Mouse (Mus musculus) heart, embryonic 11.5 days (tissue): ENCODE results near the gene Kat7. TPM values are rescaled to one million over a fixed set of nuclear protein-coding genes. Genes with fewer than 3 reads are reported as not detected.

Experiments used
- ATAC-seq: fragments of 200-750 bp; cut with Nextera tagmentation; replicated peaks from 2 replicates; pipeline ENCODE4 v1.8.0; 2017; ENCODE audit warnings: moderate library complexity; ENCODE audit not compliant: insufficient number of reproducible peaks, low FRiP score, low TSS enrichment
- H3K27ac ChIP-seq: fragments of 300-500 bp; sonication (generic); 2 replicates; pipeline ENCODE4 v1.5.1; 2014; ENCODE audit warnings: mild to moderate bottlenecking, low read depth, low read length
- H3K27me3 ChIP-seq: fragments of 300-500 bp; sonication (generic); 2 replicates; pipeline ENCODE4 v1.6.1; 2014; ENCODE audit warnings: mild to moderate bottlenecking, low read length, mixed read lengths; ENCODE audit not compliant: control insufficient read depth, insufficient read depth
- H3K36me3 ChIP-seq: fragments of 300-500 bp; sonication (generic); 2 replicates; pipeline ENCODE4 v1.6.1; 2014; ENCODE audit warnings: mild to moderate bottlenecking, low read length, moderate library complexity, mixed read lengths; ENCODE audit not compliant: control insufficient read depth, insufficient read depth
- H3K4me1 ChIP-seq: fragments of 300-500 bp; sonication (generic); 2 replicates; pipeline ENCODE4 v1.6.1; 2014; ENCODE audit warnings: low read length; ENCODE audit not compliant: control insufficient read depth, insufficient read depth
- H3K4me2 ChIP-seq: fragments of 300-500 bp; sonication (generic); 2 replicates; pipeline ENCODE4 v1.6.1; 2014; ENCODE audit warnings: mild to moderate bottlenecking, moderate library complexity
- H3K4me3 ChIP-seq: fragments of 300-500 bp; sonication (generic); 2 replicates; pipeline ENCODE4 v1.5.1; 2014; ENCODE audit warnings: low read depth, low read length
- H3K9ac ChIP-seq: fragments of 300-500 bp; sonication (generic); 2 replicates; pipeline ENCODE4 v1.6.1; 2014; ENCODE audit warnings: mild to moderate bottlenecking, low read depth, low read length, moderate library complexity
- H3K9me3 ChIP-seq: fragments of 300-500 bp; sonication (generic); replicated peaks from 2 replicates; pipeline ENCODE4 v1.6.1; 2016; ENCODE audit warnings: low read length; ENCODE audit not compliant: control insufficient read depth
- WGBS: fragments of 180-500 bp; shearing (Covaris S2); extraction: QIAGEN DNeasy Blood & Tissue Kit; methylation state at CpG from one replicate; pipeline ENCODE4 v1.1.7; 2014; ENCODE audit not compliant: insufficient replicate concordance; 5-methylcytosine and 5-hydroxymethylcytosine counted together
- polyA plus RNA-seq: library from polyadenylated mRNA; unstranded; fragments of >200 nt; fragmentation: Nextera tagmentation; extraction: Ambion mirVana; gene quantifications from 2 replicates; pipeline ENCODE4 v1.2.1, GENCODE M21; 2014

Kat7 gene
- polyA plus RNA-seq, 1 experiment from 2014 or later: 43.2 TPM

DNA sequence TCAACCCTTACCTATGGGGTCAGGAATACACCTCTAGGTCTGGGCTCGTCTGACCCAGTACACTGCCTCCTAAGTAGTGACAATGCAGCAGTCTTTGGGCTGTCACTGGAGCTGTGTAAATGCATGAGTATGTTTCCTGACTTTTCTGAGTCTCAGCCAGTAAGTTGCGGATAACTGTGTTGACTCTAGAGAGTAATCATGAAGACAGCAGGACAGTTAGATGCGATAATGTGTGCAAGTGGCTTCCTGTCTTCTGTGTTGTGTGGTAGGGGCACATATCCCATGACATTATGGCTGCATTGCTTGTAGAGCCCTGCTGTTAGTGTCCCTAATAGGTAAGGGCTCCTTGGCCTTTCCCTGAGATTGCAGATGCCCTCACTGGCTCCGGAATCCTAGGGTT lies 15.8 kb upstream of the Kat7 start:
- Histone ChIP-seq H3K27ac (no peak overlapping the region), H3K9ac (no peak overlapping the region), H3K4me1 (no peaks in the 10 kb centered on the region), H3K4me3 (no peak overlapping the region), H3K27me3 (no peaks in the 10 kb centered on the region), H3K9me3 (no peaks in the 10 kb centered on the region), H3K4me2 (no peak overlapping the region), H3K36me3 (no peaks in the 10 kb centered on the region)
- WGBS: 75% methylated on average over 4 of the region's 4 CpGs
- ATAC-seq: no peak

DNA sequence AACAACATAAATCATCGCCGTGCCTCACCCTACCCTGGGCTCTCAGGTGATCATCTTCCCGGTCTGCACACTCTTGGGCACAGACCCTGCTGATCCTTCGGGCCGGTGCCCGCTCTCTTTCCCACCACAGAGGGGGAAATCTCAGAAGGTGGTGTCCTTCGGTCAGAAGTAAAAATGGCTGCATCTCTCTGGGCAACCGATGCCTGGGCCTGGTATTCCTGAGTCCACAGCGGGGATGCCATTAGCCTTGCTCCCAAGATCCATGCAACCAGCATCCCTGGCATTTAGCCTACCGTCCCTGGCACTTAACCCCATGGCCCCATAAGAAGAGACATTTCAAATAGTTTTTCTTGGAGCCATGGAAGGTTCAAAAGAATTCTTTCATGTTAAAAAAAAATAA lies 14.1 kb upstream of the Kat7 start:
- Histone ChIP-seq H3K36me3 (no peaks in the 10 kb centered on the region), H3K9me3 (no peaks in the 10 kb centered on the region), H3K9ac (no peak overlapping the region), H3K4me3 (no peak overlapping the region), H3K4me1 (no peaks in the 10 kb centered on the region), H3K4me2 (no peak overlapping the region), H3K27me3 (no peaks in the 10 kb centered on the region), H3K27ac (no peak overlapping the region)
- WGBS: 85% methylated on average over 10 of the region's 10 CpGs
- no peak for ATAC-seq

DNA sequence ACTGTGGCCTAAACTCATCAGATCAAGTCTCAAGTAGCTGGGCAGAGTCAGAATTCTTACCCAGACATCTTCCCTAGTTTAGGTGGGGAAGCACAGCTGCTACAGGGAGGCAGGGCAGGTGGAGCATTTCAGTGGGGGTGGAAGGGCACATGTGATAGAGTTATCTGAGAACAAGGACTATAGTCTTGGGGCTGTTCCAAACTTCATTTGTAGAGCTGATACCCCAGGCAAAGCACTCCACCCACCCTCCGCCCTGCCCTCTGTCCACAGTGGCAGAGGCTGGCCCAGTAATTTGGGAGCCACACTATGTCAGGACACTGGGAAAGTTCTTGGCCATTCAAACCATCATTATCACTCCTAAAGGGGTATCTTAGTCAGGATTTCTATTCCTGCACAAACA lies 10.0 kb upstream of the Kat7 start:
- no peaks in the 10 kb centered on the region for H3K9me3 ChIP-seq
- H3K4me2 ChIP-seq: no peak overlapping the region
- no peak overlapping the region for H3K9ac ChIP-seq
- H3K27me3 ChIP-seq: no peaks in the 10 kb centered on the region
- H3K36me3 ChIP-seq: no peaks in the 10 kb centered on the region
- no peak overlapping the region for H3K4me3 ChIP-seq
- H3K4me1 ChIP-seq: 0 out of 2 replicates have a peak, but pooled peaks cover 3% of the 10 kb centered on the region
- 80% methylated on average over 1 of the region's 1 CpGs for WGBS
- ATAC-seq: peak; percentile 79
- H3K27ac ChIP-seq: no peak overlapping the region

DNA sequence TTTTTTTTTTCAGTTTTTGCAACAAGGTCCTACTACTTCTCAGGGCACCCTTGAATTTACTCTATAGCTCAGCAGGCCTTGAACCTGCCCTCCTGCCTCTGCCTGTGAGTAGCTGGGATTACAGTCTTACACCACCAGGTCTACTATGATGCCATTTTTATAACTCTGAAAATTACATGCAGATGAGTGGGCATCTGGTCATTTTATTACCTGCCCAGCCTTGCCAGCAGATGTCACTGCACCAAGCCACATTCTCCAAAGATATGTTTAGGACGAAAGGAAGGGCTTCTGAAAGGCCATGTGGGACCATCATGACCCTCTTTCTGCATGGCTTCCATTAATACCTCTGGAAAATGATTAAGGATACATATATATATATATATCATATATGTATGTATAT lies 9.5 kb upstream of the Kat7 start:
- no peak overlapping the region for H3K4me3 ChIP-seq
- H3K27me3 ChIP-seq: no peaks in the 10 kb centered on the region
- no peak overlapping the region for H3K4me2 ChIP-seq
- H3K9me3 ChIP-seq: no peaks in the 10 kb centered on the region
- H3K9ac ChIP-seq: no peak overlapping the region
- ATAC-seq: no peak
- H3K36me3 ChIP-seq: no peaks in the 10 kb centered on the region
- 0 out of 2 replicates have a peak, but pooled peaks cover 3% of the 10 kb centered on the region for H3K4me1 ChIP-seq
- H3K27ac ChIP-seq: no peak overlapping the region
- WGBS: 53% methylated on average over 1 of the region's 1 CpGs

DNA sequence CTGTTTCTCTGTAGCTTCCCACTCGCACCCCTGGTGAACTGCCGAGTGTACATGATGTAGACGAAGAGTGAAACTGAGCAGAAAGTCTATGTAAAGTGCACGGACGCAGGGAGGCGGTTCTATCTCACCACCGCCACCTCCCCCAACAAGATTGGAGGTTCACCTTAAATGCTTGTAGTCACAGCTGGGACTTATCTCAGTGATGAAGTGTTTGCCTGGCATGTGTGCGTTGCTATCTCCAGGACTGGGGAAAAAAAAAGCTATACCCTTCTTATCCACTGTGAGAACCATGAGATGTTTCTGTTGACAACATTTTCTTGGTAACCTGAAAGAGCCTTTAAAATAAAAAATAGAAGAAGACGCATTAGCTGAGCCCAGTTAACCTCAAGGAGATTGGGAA lies 8.1 kb upstream of the Kat7 start:
- Histone ChIP-seq H3K27ac (no peak overlapping the region), H3K36me3 (no peaks in the 10 kb centered on the region), H3K9me3 (no peaks in the 10 kb centered on the region), H3K27me3 (no peaks in the 10 kb centered on the region), H3K4me2 (peak overlapping the region; percentile 22; the same call in 1 of the 2 replicates), H3K4me3 (no peak overlapping the region), H3K4me1 (0 out of 2 replicates have a peak, but pooled peaks cover 3% of the 10 kb centered on the region), H3K9ac (no peak overlapping the region)
- 56% methylated on average over 9 of the region's 9 CpGs for WGBS
- 0 out of 2 replicates have a peak, but pooled peaks have one; percentile 31 for ATAC-seq

DNA sequence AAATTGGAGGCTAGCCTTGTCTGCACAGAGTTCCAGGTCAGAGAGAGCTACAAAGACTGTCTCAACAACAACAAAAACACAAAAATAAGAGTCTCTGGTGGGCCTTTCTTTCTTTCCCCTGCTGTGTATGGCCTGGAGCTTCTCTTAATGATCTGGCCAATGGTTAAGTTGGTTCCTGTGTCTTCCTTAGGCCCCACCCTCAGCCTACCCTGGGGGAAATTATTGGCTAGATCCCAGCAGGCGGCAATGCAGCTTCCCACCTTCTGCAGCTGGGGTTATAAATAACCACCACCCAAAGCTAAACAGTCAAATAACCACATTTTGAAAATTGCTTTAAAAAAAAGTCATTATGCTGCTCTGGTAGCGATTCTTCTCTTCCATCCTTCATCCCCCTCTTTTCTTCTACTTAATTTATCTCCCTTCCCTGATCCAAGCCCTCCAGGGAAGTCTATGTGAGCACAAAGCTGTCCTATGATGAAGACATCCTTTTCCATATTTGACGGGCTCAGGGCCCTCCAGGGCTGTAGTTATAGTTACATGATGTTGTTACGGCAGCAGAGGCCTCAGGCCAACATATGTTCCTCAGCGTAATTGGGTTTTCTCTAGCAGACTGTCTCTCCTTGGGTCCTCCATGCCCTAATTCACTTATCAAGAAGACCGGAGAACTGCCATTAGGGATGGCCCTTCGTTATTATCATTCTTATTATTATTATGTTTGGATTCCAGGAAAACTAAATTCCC lies 5.3 kb upstream of the Kat7 start:
- Histone ChIP-seq H3K27ac (no peak overlapping the region), H3K4me2 (no peak overlapping the region)
- 80% methylated on average over 7 of the region's 7 CpGs for WGBS

DNA sequence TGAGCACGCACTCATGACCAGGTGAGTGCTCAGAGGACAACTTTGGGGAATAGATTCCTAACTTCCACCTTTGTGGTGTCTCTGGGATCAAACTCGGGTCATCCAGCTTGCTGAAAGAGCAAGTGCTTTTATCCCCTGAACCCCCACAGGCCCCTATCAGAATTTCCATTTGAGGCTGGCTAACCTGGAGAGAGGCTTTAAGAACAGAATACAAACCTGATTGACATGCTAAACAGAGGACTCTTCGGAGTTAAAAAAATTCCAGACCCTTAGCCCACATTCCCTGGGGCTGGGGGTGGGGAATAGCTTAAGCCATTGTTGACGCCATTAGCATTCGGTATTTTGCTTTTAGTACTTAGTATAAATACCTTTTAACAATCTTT lies 1.4 kb upstream of the Kat7 start:
- peak overlapping the region; percentile 98; the same call in 1 of the 2 replicates for H3K4me3 ChIP-seq
- no peaks in the 10 kb centered on the region for H3K36me3 ChIP-seq
- peak overlapping the region; percentile 68 for H3K4me2 ChIP-seq
- no peaks in the 10 kb centered on the region for H3K27me3 ChIP-seq
- WGBS: 28% methylated on average over 5 of the region's 5 CpGs
- H3K9me3 ChIP-seq: no peaks in the 10 kb centered on the region
- H3K27ac ChIP-seq: no peak overlapping the region
- ATAC-seq: no peak
- peak overlapping the region; percentile 83; the same call in 1 of the 2 replicates for H3K9ac ChIP-seq
- peaks cover 14% of the 10 kb centered on the region for H3K4me1 ChIP-seq

More for the DNA sequence above, 5.3 kb upstream of the Kat7 start:
- H3K27me3 ChIP-seq: no peaks in the 10 kb centered on the region
- peaks cover 9% of the 10 kb centered on the region; the same call in 1 of the 2 replicates for H3K4me1 ChIP-seq
- ATAC-seq: no peak
- H3K4me3 ChIP-seq: no peak overlapping the region
- H3K9ac ChIP-seq: no peak overlapping the region
- H3K36me3 ChIP-seq: no peaks in the 10 kb centered on the region
- no peaks in the 10 kb centered on the region for H3K9me3 ChIP-seq

DNA sequence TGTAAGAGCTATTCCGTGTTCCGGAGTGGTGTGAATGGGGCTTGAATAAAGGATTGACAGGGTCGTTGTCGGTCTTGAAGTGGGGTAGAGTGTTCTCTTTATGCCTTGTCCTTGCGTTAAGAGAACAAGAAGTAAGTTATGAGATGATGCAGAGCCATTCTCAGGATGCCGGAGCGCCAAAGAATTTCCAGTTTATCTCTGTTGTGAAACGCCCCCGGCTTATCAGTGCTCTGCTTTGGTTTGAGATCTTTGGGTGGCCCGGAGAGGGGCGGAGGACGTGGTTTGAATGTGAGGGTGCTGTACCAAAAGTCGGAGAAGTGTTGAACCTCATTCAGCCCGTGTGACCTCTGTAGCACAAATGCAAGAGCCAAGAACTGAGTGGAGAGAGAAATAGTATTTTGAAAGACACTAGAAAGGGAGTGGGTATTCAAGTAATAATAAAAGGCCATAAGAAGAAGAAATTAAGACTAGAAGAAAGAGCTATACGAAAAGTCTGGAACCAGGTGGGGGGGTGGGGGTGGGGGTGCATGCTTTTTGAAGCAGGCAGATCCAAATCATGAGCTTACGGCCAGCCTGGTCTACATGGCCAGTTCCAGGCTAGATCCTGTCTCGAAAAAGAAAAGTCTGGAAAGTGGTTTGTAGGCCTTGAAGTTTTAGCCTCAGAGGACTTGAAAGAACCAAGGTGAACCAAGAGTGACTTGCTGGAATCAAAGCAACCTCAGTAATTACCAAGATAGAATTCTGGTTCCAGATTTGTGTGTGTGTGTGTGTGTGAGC lies 790 bp upstream of the Kat7 start:
- WGBS: 6% methylated on average over 17 of the region's 17 CpGs
- no peak for ATAC-seq
- no peaks in the 10 kb centered on the region for H3K27me3 ChIP-seq
- peaks cover 14% of the 10 kb centered on the region for H3K4me1 ChIP-seq
- H3K4me3 ChIP-seq: peak overlapping the region; percentile 98
- H3K27ac ChIP-seq: peak overlapping the region; percentile 99
- H3K9ac ChIP-seq: peak overlapping the region; percentile 83
- H3K36me3 ChIP-seq: peaks cover 2% of the 10 kb centered on the region; the same call in 1 of the 2 replicates
- peak overlapping the region; percentile 68 for H3K4me2 ChIP-seq
- no peaks in the 10 kb centered on the region for H3K9me3 ChIP-seq
